Comparison of ENCODE assay signal across 9 mouse cellular contexts in genomic region chr6:80019861-80020230, GRCm38 (mm10). TPM values are rescaled to one million over a fixed set of nuclear protein-coding genes. Genes with fewer than 3 reads are reported as not detected.
DNase-seq lines count a peak whose midpoint lies in the region; ATAC-seq and TF ChIP-seq lines count a peak whose summit lies in the region.
"Had no signal": no experiment of that assay in that cellular context is flagged by ENCODE, and none has a peak within 500 bp of the region (broad histone marks: within the 10 kb centered on the region; RNA-seq: fewer than 3 reads in every experiment).

No protein-coding gene starts in this region.

- peak overlapping the region; percentile 65 for H3K9ac ChIP-seq in forebrain, embryonic 13.5 days
- no peak overlapping the region for H3K9ac ChIP-seq in intestine, embryonic 15.5 days
- H3K9ac ChIP-seq in neural tube, embryonic 15.5 days (replicated peaks) = peak overlapping the region; percentile 57

- ATAC-seq in forebrain, embryonic 13.5 days = peak; percentile 57
- ATAC-seq in intestine, embryonic 15.5 days = no peak
- ATAC-seq in neural tube, embryonic 15.5 days (ENCODE audit: low FRiP score) = peak; percentile 64; the same call in 1 of the 2 replicates

- peak overlapping the region; percentile 70 for H3K4me2 ChIP-seq in forebrain, embryonic 13.5 days
- H3K4me2 ChIP-seq in intestine, embryonic 15.5 days (replicated peaks) = peak overlapping the region; percentile 60
- peak overlapping the region; percentile 59 for H3K4me2 ChIP-seq in neural tube, embryonic 15.5 days

- peak; percentile 33 to 47 for DNase-seq in left cerebral cortex, postnatal 25 days (ENCODE audit: low spot score in 2 of 2)
- DNase-seq in left cerebral cortex, adult 11 months (ENCODE audit: low spot score) = no peak
- no peak for DNase-seq in thymus, adult 2 months
- no peak for DNase-seq in natural killer cell, adult 2 months (ENCODE audit: low spot score in 2 of 2)

- peaks cover 7% of the 10 kb centered on the region; the same call in 1 of the 2 replicates for H3K36me3 ChIP-seq in forebrain, embryonic 13.5 days (ENCODE audit: poor library complexity, severe bottlenecking)
- H3K36me3 ChIP-seq in intestine, embryonic 15.5 days = no peaks in the 10 kb centered on the region
- H3K36me3 ChIP-seq in neural tube, embryonic 15.5 days = no peaks in the 10 kb centered on the region
- H3K36me3 ChIP-seq in thymus, adult 2 months (ENCODE audit: control insufficient read depth, insufficient read depth, low read length) = no peaks in the 10 kb centered on the region

- H3K9me3 ChIP-seq in forebrain, embryonic 13.5 days (replicated peaks) = no peaks in the 10 kb centered on the region
- no peaks in the 10 kb centered on the region for H3K9me3 ChIP-seq in intestine, embryonic 15.5 days
- H3K9me3 ChIP-seq in neural tube, embryonic 15.5 days (replicated peaks) = no peaks in the 10 kb centered on the region

- intact Hi-C loops in left cerebral cortex, postnatal 25 days (cut with DNase I) = loop anchor here (10.0 kb wide), 1 partner anchor 1745 kb away; no protein-coding TSS in a partner anchor

- H3K27ac ChIP-seq in forebrain, embryonic 13.5 days = no peak overlapping the region
- H3K27ac ChIP-seq in intestine, embryonic 15.5 days = no peak overlapping the region
- H3K27ac ChIP-seq in neural tube, embryonic 15.5 days (replicated peaks) = peak overlapping the region; percentile 81
- no peak overlapping the region for H3K27ac ChIP-seq in thymus, adult 2 months (ENCODE audit: control insufficient read depth, insufficient read depth, low read length)

- WGBS in forebrain, embryonic 13.5 days = 5% methylated on average over 10 of the region's 10 CpGs
- 7% methylated on average over 10 of the region's 10 CpGs for WGBS in intestine, embryonic 15.5 days
- 2% methylated on average over 10 of the region's 10 CpGs for WGBS in neural tube, embryonic 15.5 days
- 12% methylated on average over 10 of the region's 10 CpGs for WGBS in thymus, adult 2 months

- TF ChIP-seq CTCF in thymus, adult 2 months (IDR thresholded peaks at IDR 0.05; ENCODE audit: borderline replicate concordance, control insufficient read depth, extremely low read depth, insufficient read depth, low read length, poor library complexity) = no peak

- peak overlapping the region; percentile 48 for H3K4me3 ChIP-seq in forebrain, embryonic 13.5 days
- H3K4me3 ChIP-seq in intestine, embryonic 15.5 days (replicated peaks) = peak overlapping the region; percentile 27
- peak overlapping the region; percentile 58 for H3K4me3 ChIP-seq in neural tube, embryonic 15.5 days (replicated peaks)
- no peak overlapping the region for H3K4me3 ChIP-seq in thymus, adult 2 months (ENCODE audit: control insufficient read depth, insufficient read depth, low read length)
- H3K4me3 ChIP-seq: myocyte had no signal

- no peak for TF ChIP-seq POLR2A in thymus, adult 2 months (IDR thresholded peaks at IDR 0.05; ENCODE audit: control insufficient read depth, extremely low read depth, insufficient read depth, low read length, poor library complexity)

- H3K27me3 ChIP-seq in forebrain, embryonic 13.5 days = no peaks in the 10 kb centered on the region
- no peaks in the 10 kb centered on the region for H3K27me3 ChIP-seq in intestine, embryonic 15.5 days (replicated peaks)
- no peaks in the 10 kb centered on the region for H3K27me3 ChIP-seq in neural tube, embryonic 15.5 days (replicated peaks)
- H3K27me3 ChIP-seq in thymus, adult 2 months (ENCODE audit: control insufficient read depth, insufficient read depth, low read length) = no peaks in the 10 kb centered on the region

- H3K4me1 ChIP-seq in forebrain, embryonic 13.5 days = 0 out of 2 replicates have a peak, but pooled peaks cover 5% of the 10 kb centered on the region
- no peaks in the 10 kb centered on the region for H3K4me1 ChIP-seq in intestine, embryonic 15.5 days (replicated peaks)
- peaks cover 11% of the 10 kb centered on the region; the same call in 1 of the 2 replicates for H3K4me1 ChIP-seq in neural tube, embryonic 15.5 days
- no peaks in the 10 kb centered on the region for H3K4me1 ChIP-seq in thymus, adult 2 months (replicated peaks; ENCODE audit: control insufficient read depth, insufficient read depth, low read length)

RNA-seq across cellular contexts. Expression of gene Lrrtm4, which starts 1.2 kb away (rescaled TPM):
- total RNA-seq in left cerebral cortex, postnatal 25 days (2021) = 10 to 100 TPM; 69.8 to 77.5 TPM
- polyA plus RNA-seq in forebrain, embryonic 13.5 days (2015; fragmentation: Nextera tagmentation; extraction: Ambion mirVana) = 7.9 and 8.7 TPM in 2 replicates
- 0.85 and 0.90 TPM in 2 replicates for polyA plus RNA-seq in intestine, embryonic 15.5 days (2015; fragmentation: Nextera tagmentation; extraction: Ambion mirVana)
- polyA plus RNA-seq in neural tube, embryonic 15.5 days (2015; fragmentation: Nextera tagmentation; extraction: Ambion mirVana) = 20.0 and 20.1 TPM in 2 replicates
- not detected in 2 replicates for polyA plus RNA-seq in thymus, adult 2 months (2012; rRNA removed)
- polyA plus RNA-seq: gonadal fat pad, adult 2 months had no signal

Comparison
In these comparisons a context has a peak if more than half of its experiments do, and no peak if none do; other contexts are left out.
1. DNase-seq: peak in left cerebral cortex, postnatal 25 days (2 of 2); none in left cerebral cortex, adult 11 months (single experiment), thymus, adult 2 months (single experiment) and natural killer cell, adult 2 months (0 of 2).
2. Peak in every context shown above with its lines, with median percentiles within 50 percentile points of each other: H3K4me2 ChIP-seq.